Mouse (Mus musculus): Measurements from ENCODE around the gene Gsg1l.

GRCm38 (mm10) chr7:126001683-126002082 is 80.5 kb downstream of the Gsg1l start:
- no peak for TF ChIP-seq CTCF (IDR thresholded peaks at IDR 0.05; ENCODE audit: extremely low read depth, insufficient read length, insufficient replicate concordance, low read depth, low read length)
- TF ChIP-seq POLR2A (IDR thresholded peaks at IDR 0.05; ENCODE audit: low read depth, low read length): no peak

All from small intestine, adult 2 months (tissue).